Mouse (Mus musculus) urinary bladder, postnatal 14 days (tissue): ENCODE measurements at regions not wholly inside any gene's neighbourhood (a gene's known extent, or its start where the extent isn't known, plus 50 kb on each side); places are given as distances from the start of the nearest gene placed in this dataset.

Source experiments
- DNase-seq: peaks from one replicate; pipeline ENCODE4 v3.0.0; 2021; ENCODE audit warnings: low spot score

DNA sequence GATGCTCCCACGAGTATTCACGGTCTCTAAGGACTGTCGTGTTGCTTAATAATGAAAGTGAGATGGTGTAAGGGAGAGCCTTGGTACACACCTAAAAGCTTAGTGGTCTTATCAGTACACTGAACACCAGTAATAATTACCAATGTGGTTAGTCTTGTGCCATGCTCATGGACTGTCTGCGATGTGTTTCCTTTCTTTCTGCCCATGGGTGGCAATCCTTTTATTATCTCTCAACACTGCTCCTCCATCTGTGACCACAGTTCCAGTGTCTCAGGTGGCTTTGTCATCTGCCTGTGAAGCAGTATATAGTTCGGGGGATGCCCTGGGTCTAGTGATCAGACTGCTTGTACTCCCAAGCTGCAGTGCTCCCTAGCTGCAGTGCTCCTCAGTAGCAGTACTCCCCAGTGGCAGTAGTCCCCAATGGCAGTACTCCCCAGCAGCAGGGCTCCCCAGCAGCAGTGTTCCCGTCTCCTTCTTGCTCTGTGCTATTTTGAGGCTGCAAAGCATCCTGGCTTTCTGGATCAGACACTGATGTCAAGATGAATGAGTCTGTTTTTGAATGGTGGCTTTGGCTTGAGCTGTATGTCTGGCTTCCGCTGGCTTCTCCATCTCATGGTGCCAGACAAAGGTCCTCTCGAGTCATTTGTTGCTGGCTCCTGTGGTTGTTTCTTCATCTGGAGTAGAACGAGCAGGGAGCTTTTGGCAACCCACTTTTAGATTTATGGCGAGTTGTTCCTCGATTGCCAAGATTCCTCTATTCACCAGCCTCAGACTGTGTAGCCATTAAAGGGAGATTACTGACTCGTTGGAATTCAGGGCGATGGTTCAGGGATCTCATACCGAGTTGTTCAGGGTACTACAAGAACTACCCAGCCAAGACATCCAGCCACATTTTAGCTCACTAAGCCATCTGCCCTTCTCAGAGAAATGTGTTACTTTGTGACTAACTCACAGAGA lies 88.4 kb upstream of the Plxnc1 start:
- peak; percentile 6 for DNase-seq

DNA sequence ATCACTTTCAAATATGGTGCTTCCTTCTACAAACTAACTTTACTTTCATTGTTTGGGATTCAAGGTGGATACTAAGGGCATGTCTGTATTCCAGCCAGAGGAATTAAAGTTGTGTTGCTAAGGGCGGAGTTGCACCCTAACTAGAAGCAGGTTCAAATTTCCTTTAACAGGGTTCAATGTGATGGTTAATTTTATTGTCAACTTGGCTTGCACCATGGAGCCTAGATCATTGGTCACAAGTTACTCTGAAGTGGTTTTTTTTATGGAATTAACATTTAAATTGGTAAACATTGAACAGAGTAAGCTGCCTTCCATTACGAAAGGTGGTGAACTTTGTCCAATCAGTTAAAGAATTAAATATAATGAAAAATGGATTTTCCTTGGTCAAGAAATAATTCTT lies 86.7 kb upstream of the Plxnc1 start:
- DNase-seq, result no peak

DNA sequence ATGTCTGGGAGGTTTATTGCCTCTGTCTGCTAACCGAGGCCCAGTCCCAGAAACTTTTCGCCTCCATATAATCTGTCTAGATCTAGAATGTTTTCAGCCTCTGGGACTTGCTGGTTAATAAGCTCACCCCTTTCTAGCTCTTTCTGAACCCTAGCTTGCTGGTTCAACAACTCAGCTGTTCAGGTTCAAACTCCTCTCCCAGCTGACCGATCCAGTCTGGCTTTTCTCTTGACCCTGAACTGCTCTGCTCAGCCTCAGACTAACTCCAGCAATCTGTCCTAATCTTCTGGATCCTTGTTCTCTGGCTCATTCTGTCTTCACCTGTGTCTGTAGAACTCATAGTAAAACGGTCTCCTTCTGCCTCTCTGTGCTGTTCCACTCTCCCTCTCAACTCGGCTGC lies 86.2 kb upstream of the Plxnc1 start:
- DNase-seq, result no peak

DNA sequence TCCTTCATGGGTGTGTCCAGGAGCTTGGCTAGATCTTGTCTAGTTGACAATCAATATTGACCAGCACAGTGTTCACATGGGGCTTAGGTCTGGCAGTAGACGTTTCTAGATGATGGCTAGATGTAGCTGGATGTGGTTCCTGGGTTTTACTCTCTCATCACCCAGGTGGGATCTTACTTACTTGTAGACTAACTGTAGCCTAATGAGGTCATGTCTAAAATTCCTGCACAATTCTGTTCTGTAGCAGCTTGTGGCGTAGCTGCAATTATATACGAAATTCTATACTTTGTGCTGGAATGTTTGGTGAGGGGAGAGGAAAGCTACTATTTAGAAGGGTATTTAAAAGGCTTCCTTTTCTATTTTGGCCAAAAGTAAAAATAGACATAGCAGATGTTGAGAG lies 84.9 kb upstream of the Plxnc1 start:
- no peak for DNase-seq

DNA sequence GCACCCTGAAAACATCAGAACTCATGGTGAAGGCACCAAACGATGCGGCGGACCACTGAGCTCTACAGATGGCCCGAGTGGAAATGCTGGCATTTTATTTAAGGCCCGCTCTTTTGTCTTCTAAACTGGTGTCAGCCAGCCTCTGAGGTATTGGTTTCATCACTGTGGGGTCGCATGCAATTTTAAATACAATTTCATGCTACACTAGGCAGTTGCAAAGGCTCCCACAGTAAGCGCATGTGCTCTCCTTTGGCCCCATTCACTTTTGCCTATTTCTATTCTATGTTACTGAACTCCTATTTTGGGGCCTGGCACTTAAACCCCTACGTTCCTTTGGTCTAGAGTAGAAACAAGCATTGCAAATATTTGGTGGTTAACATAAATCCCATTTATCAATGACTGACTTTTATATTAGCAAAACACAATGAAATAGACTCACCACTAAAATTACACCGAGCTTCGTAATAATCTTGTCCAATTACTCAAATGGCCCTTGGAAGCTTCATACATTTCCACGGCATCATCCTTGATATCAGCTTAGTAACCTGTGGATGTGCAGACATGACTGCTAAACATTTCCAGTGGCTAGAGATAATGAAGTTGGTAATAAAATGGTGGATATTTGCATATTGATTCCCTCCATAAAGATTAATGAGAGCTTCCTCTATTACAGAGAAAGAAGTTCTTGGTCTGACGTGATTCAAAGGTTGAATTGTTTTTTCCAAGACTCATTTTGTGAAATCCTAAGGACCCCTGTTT lies 81.1 kb upstream of the Plxnc1 start:
- DNase-seq, result no peak

DNA sequence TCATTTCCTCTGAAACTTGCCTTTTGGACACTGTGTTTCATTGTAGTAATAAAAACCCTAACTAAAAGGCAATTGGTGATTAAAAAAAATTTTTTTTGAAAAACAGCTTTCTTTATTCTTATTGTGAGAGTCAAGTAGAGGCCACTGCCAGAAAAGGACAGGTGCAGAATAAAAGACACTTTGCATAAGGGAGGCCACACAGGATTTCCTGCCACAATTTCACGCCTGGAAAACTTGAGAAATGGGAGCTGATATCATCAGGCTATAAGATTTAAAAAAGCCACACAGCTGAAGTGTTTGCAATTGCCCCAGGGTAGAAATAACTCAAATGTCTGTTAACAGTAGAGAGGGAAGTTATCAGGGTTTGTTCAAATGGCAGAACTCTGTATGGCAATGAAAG lies 76.6 kb upstream of the Plxnc1 start:
- DNase-seq, result no peak

DNA sequence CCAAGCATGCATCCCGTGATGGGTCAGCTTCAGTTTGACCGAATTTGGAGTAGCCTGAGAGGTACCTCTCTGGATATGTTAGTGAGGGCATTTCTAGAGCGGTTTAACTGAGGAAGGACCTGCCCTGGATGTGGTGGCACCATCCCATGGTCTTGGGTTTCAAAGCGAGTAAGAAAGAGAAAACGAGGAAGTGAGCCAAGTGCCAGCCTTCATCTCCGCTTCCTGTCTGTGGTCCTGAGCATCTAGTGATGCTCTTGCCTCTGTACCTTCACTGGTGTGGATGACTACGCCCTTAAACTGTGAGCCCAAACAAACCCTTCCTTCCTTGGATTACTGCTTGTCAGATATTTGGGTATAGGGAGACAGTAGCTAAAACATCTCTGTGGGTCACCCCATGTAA lies 72.3 kb upstream of the Plxnc1 start:
- no peak for DNase-seq

DNA sequence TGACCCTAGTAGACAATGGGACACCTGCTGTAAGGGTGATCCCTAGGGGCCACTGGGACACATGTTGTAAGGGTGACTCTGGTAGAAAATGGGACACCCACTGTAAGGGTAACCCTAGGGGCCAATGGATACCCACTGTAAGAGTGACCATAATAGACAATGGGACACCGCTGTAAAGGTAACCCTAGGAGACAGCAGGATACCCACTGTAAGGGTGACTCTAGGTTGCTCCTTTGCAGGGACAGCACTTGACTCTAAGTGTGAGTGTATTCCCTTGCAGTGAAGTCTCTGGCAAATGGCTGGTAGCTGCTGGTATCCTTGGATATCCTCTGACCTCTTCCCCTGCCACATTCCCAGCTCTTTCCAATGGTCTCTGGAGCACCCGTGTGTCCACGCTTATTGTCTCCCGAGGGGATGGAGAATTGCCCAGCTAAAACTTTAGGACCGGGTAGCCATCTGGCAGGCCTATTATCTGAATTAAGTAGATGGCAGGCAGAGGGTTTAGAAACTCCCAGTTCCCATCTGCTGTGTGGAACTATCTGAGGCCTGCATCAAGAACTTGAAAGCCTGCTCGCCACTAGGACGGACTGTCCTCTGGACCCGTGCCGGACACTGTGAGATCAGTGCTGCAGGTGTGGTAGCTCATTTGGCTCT lies 70.8 kb upstream of the Plxnc1 start:
- no peak for DNase-seq

DNA sequence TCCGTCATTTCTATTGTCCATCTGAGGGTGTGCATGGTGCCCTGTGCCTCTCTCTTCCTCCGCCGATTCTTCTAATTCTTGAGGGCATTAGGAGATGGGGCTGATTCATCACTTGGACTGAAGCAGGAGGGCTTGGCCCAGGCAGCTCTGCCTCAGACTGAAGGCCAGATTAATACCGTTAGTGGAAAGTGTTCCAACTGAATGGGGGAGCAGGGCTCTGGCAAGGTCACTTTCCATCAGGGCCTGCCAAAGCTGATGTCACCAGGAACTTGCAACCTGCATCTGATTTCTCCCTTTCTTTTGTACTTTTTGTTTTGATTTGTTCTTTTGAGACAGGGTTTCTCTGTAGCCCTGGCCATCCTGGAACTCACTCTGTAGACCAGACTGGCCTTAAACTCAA lies 69.3 kb upstream of the Plxnc1 start:
- peak; percentile 64 for DNase-seq

DNA sequence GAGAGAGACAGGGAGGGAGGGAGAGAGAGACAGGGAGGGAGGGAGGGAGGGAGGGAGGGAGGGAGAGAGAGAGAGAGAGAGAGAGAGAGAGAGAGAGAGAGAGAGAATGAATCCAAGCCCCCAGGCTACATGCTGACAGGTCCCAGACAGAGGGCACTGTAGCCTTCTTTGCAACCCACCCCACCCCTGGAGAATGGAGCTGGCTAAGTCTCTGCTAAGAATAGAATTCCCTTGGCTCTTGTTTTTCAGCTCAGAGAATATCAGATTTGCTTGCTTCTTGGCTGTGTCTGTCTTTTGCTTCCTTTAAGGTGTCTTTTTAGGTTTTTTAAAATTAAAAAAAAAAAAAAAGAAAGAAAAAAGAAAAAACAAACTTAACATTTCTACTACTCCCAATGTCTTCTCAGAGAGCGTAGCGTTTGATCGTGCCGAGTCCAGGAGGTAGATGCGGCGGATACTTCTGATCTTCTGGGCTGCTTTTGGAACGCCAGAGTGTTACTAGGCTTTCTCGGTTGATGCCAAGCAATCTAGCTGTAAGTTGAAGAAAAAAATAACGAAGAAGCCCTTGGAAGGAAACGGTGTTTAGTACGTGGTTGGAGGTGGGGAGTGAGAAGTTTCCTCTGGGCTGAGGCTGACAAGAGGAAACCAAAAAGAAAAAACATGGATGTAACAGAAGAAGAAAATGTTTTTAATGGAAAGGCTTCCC lies 68.7 kb upstream of the Plxnc1 start:
- DNase-seq, result no peak

DNA sequence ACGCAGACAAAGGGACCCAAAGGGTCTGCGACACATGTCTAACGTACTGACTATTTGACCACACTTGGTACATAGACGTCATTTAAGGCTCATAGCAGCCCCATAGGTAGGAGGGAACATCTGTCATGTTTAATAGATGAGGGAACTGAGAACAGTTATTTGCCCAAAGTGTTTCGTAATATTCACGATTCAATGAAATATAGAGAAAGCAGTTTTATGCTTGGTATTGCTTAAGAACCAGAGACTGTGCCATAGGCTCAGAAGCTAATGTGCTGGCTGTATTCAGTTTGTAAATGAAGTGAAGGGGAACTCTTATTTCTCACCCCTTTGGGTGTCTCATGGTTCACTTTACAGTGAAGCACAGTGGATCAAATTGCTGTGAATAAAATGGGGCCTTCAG lies 65.7 kb upstream of the Plxnc1 start:
- no peak for DNase-seq

DNA sequence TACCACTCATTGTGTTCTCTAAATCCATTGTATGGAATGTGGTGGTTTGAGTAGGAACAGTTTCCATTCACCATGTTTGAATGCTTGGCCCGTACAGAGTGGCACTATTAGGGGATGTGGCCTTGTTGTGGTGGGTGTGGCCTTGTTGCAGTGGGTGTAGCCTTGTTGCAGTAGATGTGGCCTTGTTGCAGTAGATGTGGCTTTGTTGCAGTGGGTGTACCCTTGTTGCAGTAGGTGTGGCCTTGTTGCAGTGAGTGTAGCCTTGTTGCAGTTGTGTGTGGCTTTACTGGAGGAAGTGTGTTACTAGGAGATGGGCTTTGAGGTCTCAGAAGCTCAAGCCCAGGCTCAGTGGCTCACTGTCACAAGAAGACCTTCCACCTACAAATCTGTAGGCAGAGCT lies 64.4 kb upstream of the Plxnc1 start:
- no peak for DNase-seq

DNA sequence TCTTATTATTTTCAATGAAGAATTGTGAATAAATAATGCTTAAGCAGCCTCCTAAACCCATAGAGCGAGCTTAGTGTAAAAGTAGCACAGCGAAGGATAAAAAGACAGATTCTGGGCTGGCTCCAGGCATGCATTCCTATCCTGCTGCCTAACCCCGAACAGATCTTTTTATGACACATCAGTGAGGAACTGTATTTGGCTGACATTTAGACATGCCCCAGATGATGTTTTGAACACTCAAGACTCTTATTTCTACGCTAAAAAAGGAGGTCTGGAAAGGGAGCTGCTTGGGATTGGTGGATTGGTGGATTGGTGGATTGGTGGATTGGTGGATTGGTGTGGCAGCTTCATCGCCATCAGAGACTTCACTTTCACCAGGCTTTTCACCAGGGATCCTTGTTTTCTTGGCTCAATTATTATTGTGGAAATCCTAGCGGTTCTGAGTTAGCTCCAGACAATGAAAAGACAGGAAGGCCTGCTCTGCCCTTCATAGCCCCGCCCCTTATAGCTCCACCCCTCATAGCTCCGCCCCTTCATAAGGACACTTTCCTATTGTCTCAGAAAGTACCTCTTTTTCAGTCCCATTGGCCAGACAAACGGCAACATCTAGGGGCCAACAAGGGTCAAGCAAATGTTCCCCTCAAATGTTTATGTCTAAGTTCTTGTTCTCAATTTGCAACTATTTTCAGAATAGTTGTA lies 59.6 kb upstream of the Plxnc1 start:
- DNase-seq, result peak; percentile 39

DNA sequence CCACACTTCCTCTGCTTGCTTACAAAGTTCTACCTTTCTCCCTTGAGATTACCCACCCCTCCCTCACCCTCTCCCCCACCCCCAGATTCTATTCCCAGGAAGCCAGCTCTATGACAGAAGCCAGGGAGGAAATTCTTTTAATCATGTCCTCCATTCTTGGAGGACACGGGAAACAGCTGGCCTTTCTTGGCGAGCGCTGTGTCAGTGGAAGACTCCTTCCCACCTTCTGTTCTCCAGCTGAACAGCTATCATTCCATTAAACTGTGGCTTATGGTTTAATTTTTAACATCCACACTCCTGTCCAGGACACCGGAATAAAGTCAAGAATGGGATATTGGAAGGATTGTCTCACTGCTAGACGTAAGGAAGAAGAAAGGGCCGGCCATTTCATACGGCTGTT lies 59.0 kb upstream of the Plxnc1 start:
- DNase-seq, result peak; percentile 34

DNA sequence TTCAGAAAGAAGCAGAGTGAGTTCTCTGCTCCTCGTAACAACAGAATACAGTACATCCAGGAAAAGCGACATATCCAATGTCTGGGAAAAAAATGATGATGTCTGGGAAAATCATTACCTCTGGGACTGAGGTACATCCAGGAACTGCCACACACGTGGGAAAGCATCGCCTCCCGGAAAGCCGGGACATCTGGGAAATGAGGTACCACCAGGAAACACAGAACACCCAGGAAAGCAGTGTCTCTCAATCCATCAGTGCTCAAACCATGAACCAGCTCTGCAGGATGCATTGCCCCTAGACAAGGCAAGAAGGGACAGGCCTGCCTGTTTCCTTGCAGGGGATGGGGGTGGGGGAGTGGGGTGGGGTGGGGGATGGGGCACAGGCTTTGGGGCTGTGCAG lies 57.0 kb upstream of the Plxnc1 start:
- DNase-seq, result no peak

DNA sequence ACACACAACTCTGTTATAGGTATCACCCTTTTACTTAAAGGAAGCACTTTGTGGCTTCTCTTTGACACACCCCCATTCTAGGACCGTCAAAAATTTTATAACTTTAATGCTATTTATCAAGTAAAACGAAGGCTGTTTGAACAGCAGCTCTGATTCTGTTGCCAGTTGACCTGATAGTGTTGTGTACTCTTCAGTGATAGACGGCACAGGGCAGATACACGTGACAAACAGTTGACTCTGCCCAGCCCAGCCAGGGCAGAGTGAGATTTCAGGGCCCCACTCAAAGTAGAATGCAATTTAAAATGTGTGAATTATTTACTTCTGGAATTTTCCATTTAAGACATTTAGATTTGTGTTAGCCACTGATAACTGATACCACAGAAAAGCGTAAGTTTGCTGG lies 55.1 kb upstream of the Plxnc1 start:
- DNase-seq, result no peak
